Mouse (Mus musculus) small intestine, adult 2 months (tissue): ENCODE measurements around the gene Trank1.

Experiments
- CTCF ChIP-seq: fragments of 200-500 bp; IDR thresholded peaks from 2 replicates; pipeline ENCODE4 v1.5.1; 2012; ENCODE audit warnings: low read depth, mild to moderate bottlenecking, control low read depth, inconsistent platforms, low read length, moderate library complexity, mixed read lengths; ENCODE audit not compliant: insufficient replicate concordance, insufficient read length; ENCODE audit errors: extremely low read depth
- POLR2A ChIP-seq: fragments of 200-500 bp; IDR thresholded peaks from 2 replicates; pipeline ENCODE4 v1.6.1; 2012; ENCODE audit warnings: low read depth, mild to moderate bottlenecking, control low read depth, inconsistent platforms, low read length, moderate library complexity

GRCm38 (mm10) chr9:111390016-111390415, 78.5 kb downstream of the Trank1 start:
- TF ChIP-seq CTCF (no peak), POLR2A (no peak)
